Mouse (Mus musculus) thymus, postnatal 4 days (tissue): ENCODE measurements around the gene Zc3h12d.
A peak's percentile ranks its signal among the peaks of the same experiment; 100 is the strongest.
"Not testable (repeated sequence)": the region's sequence is repeated elsewhere in the genome, so short reads cannot be mapped to it uniquely, and the experiment has no call there.

Experiments
- DNase-seq: peaks from one replicate; pipeline ENCODE4 v3.0.0; 2021

Gene Zc3h12d

DNA sequence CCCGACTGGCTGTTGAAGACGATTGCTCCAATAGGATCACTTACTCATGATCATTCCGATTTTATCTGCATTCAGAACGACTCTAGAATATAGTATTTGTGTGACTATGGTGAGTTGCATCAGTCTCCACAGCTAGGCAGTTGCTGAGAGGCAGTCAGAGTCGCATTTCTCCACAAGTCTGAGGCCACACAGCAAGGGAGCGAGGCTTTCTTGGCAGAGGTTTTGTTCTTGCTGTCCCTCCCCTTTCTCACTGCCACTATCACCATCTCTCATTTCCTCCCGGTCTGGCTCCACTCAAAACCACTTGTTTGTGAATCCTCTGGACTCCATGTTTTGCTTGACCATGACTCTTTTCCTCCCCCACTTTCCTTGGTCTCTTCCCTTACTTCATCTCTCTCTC, 41.9 kb downstream of the Zc3h12d start:
- DNase-seq, result no peak

DNA sequence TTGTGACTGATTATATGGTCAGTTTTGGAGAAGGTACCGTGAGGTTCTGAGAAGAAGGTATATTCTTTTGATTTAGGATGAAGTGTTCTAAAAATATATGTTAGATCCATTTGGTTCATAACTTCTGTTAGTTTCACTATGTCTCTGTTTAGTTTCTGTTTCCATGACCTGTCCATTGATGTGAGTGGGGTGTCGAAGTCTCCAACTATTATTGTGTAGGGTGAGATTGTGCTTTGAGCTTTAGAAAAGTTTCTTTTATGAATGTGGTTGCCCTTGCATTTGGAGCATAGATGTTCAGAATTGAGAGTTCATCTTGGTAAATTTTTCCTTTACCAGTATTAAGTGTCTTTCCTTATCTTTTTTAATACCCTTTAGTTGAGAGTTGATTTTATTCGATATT, 48.0 kb downstream of the Zc3h12d start:
- not testable (repeated sequence) for DNase-seq

DNA sequence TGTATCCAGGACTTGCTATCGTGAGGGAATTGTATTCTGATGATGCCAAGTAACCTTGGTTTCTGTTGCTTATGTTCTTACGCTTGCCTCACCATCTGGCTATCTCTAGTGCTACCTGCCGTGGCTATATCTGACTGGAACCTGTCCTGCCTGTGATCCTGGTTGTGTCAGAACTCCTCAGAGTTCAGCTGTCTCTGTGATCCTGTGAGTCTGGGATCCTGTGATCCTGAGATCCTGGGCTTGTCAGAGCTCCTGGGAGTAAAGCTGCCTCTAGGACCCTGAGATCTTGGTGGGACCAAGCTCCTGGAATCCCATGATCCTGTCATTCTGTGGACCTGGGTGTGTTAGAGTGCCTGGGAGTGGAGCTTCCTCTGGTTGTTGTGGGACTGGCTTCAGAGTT, 49.7 kb downstream of the Zc3h12d start:
- no peak for DNase-seq

DNA sequence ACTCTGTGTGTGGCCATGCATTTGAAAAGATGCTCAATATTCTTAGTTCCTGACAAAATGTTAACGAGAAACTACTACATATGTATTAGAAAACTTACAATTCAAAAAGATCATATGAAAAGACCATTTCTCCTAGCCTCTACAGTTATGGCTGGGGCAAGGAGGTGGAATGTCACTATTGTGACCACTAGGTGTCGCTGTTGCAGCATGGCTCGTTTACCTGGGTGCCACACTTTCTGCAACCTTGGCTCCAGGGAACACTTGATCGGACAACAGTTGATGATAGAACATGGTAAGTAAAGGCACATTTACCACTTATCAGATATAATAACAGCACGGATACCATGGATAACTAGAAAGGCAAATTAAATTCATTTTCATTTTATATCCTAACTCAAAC, 51.3 kb downstream of the Zc3h12d start:
- peak; percentile 86 for DNase-seq

DNA sequence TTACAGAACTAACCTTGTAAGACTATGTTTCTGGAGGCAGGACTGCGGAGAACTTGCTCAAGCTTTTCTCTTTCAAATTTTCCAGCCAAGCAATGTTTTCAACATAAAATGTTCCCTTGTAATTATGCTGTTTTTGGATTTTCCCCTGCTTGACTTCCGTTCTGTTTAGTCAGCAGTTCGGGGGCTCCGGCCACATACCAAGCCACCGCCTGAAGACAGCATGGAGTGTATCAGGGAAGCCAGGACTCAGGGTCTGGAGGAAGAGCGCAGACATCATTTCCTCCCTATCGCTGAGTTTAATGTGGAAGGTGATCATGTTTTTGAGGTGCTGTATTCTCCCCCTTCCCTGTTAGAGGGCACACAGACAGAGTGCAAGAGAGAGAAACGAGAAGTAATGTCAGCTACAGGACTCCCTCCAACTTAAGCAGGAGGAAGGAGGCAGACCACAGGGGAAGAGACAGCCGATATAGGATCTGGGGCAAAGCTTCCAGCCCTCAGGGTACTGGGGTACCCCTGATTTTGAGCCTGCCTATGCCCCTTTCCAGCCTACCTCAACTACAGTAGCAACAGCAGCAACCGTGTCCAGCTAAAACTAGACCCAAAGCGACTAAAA, 56.1 kb downstream of the Zc3h12d start:
- DNase-seq, result no peak

DNA sequence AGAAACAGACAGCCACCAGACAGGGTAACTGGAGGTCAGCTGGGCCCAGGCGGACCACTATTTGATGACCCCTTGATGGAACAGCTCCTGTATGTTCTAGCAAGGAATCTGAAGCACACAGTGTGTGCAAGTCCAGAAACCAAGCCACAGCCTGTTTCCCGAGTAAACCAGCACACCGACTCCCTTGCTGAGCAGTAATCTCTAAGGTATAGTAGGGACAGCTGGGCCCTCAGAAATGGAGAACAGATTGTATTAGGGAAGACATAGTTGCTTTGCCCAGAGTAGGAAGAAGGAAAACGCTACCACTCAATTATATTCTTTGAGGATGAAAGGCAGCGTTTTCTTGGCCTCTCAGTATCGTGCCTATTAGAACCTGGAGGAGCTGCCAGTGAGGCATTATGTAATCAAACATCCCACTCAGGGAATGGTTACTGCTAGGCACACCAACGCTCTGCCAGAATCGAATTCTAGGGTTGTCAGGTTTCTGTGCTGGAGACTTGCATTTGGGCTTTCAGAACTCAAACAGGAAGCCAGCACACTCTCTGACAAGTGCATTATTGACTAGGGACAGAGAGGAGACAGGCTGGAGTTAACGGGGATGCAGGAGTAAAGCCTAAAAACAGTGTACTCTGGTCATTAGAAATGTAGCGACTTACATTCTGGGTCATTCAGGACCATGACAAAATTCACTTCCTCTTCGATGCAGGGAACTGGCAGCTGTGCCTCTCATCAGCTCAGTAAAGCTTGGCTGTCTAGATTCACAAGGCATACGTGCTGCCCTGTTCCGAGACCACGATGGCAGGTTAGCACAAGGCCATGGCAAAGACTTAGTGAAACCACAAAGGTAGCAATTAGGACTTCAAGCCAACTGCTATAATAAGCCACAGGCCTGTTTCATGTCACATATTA, 68.7 kb downstream of the Zc3h12d start:
- no peak for DNase-seq

DNA sequence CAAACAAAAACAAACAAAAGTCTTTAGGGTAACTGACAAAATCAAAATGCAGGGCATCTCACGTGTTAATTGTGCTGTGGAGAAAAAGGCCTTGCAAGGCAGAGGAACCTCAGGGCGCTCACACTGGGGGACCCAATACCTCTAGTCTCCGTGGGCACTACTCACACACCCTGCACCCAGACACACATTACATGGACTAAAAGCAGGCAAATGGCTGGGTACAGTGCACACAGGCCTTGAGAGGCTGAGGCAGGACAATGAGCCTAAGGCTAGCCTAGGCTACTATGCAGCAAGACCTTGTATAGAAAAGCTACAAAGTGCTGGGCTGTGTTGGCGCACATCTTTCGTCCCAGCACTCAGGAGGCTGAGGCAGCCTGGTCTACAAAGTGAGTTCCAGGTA, 71.9 kb downstream of the Zc3h12d start:
- no peak for DNase-seq

DNA sequence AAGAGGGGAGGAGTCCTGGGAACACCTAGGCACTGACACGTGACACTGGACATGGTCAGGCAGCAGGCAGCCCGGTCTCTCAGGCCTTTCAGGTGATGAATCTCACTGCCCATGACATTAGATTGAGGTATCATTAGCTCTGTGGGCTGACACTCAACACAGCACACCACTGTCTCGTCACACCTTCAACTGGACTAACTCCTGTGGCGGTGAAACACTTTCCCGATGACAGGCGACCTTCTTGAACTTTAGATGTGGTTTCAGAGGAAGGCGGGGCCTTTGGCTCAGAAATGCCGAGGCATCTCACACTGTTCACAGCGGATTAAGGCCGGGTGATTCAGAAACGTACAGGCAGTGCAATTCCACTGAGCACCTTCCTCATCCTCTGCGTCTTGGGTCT, 74.9 kb downstream of the Zc3h12d start:
- DNase-seq, result no peak

DNA sequence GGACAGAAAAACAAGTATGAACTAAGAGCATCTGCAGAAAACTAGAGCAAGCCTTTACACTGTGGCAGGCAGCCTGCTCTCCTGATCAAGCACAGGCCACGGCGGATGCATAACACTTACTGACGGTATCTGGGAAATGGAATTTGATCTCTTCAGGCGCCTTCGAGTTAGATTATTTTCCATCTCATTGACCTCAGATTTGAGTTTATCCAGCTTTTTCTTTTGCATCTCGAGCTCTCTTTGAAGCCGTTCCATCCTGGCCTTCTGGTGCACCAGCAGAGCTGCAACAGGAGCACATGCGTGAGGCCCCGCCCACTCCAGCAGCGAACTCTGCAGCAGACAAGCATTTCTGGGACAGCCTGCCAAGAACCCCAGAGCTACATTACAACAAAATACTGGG, 79.0 kb downstream of the Zc3h12d start:
- peak; percentile 27 for DNase-seq
